Mouse (Mus musculus): Measurements from ENCODE around the gene Bcas1. TPM values are rescaled to one million over a fixed set of nuclear protein-coding genes. Genes with fewer than 3 reads are reported as not detected.
A peak's percentile ranks its signal among the peaks of the same experiment; 100 is the strongest.

Bcas1 gene
- polyA plus RNA-seq, 1 experiment: 0.63 TPM

GRCm38 (mm10) chr2:170400666-170401065, 27.0 kb downstream of the Bcas1 start:
- no peak overlapping the region for H3K4me3 ChIP-seq (ENCODE audit: insufficient read depth, low read depth, low read length)
- no peaks in the 10 kb centered on the region for H3K4me1 ChIP-seq (ENCODE audit: control insufficient read depth, insufficient read depth, insufficient read length, low read length)
- H3K27ac ChIP-seq (replicated peaks; ENCODE audit: low read depth, low read length): no peak overlapping the region

DNA sequence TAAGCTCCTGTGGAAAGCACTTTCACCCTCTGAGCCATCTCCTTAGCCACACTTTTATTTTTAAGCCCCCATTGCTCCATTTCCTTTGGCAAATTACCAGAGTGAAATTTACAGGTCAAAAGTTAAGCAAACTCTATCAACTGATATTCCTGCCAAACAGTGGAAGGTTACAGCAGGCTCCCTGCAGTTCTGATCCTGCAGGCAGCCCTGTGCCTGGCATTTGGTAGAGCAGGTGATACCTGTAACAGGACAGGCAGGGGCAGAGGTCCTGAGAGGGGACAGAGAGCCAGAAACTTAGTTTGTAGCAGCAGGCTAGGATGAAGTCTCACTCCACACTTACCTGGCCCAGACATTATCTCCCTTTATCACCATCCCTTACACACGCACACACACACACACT, 35.7 kb downstream of the Bcas1 start:
- Histone ChIP-seq H3K4me1 (ENCODE audit: control insufficient read depth, insufficient read depth, insufficient read length, low read length) (peaks cover 14% of the 10 kb centered on the region), H3K4me3 (ENCODE audit: insufficient read depth, low read depth, low read length) (no peak overlapping the region), H3K27ac (replicated peaks; ENCODE audit: low read depth, low read length) (no peak overlapping the region)

- Histone ChIP-seq H3K27ac (replicated peaks; ENCODE audit: low read depth, low read length) (no peak overlapping the region), H3K4me3 (ENCODE audit: insufficient read depth, low read depth, low read length) (no peak overlapping the region), H3K4me1 (ENCODE audit: control insufficient read depth, insufficient read depth, insufficient read length, low read length) (peaks cover 14% of the 10 kb centered on the region)
Observed at GRCm38 (mm10) chr2:170388320-170388719, 39.3 kb downstream of the Bcas1 start.

- H3K4me3 ChIP-seq (ENCODE audit: insufficient read depth, low read depth, low read length): no peak overlapping the region
- H3K4me1 ChIP-seq (ENCODE audit: control insufficient read depth, insufficient read depth, insufficient read length, low read length): peaks cover 8% of the 10 kb centered on the region; the same call in 1 of the 2 replicates
- no peak overlapping the region for H3K27ac ChIP-seq (replicated peaks; ENCODE audit: low read depth, low read length)
Observed at GRCm38 (mm10) chr2:170385556-170385955, 42.1 kb downstream of the Bcas1 start.

- peaks cover 8% of the 10 kb centered on the region; the same call in 1 of the 2 replicates for H3K4me1 ChIP-seq (ENCODE audit: control insufficient read depth, insufficient read depth, insufficient read length, low read length)
- no peak overlapping the region for H3K27ac ChIP-seq (replicated peaks; ENCODE audit: low read depth, low read length)
- no peak overlapping the region for H3K4me3 ChIP-seq (ENCODE audit: insufficient read depth, low read depth, low read length)
Observed at GRCm38 (mm10) chr2:170384770-170385169, 42.9 kb downstream of the Bcas1 start.

GRCm38 (mm10) chr2:170373391-170373790, 54.3 kb downstream of the Bcas1 start:
- Histone ChIP-seq H3K27ac (replicated peaks; ENCODE audit: low read depth, low read length) (no peak overlapping the region), H3K4me1 (ENCODE audit: control insufficient read depth, insufficient read depth, insufficient read length, low read length) (no peaks in the 10 kb centered on the region), H3K4me3 (ENCODE audit: insufficient read depth, low read depth, low read length) (no peak overlapping the region)

GRCm38 (mm10) chr2:170365676-170366075, 62.0 kb downstream of the Bcas1 start:
- Histone ChIP-seq H3K4me3 (ENCODE audit: insufficient read depth, low read depth, low read length) (no peak overlapping the region), H3K4me1 (ENCODE audit: control insufficient read depth, insufficient read depth, insufficient read length, low read length) (peaks cover 2% of the 10 kb centered on the region; the same call in 1 of the 2 replicates), H3K27ac (replicated peaks; ENCODE audit: low read depth, low read length) (no peak overlapping the region)

GRCm38 (mm10) chr2:170365271-170365670, 62.4 kb downstream of the Bcas1 start:
- Histone ChIP-seq H3K4me3 (ENCODE audit: insufficient read depth, low read depth, low read length) (no peak overlapping the region), H3K27ac (replicated peaks; ENCODE audit: low read depth, low read length) (no peak overlapping the region), H3K4me1 (ENCODE audit: control insufficient read depth, insufficient read depth, insufficient read length, low read length) (peaks cover 2% of the 10 kb centered on the region; the same call in 1 of the 2 replicates)

DNA sequence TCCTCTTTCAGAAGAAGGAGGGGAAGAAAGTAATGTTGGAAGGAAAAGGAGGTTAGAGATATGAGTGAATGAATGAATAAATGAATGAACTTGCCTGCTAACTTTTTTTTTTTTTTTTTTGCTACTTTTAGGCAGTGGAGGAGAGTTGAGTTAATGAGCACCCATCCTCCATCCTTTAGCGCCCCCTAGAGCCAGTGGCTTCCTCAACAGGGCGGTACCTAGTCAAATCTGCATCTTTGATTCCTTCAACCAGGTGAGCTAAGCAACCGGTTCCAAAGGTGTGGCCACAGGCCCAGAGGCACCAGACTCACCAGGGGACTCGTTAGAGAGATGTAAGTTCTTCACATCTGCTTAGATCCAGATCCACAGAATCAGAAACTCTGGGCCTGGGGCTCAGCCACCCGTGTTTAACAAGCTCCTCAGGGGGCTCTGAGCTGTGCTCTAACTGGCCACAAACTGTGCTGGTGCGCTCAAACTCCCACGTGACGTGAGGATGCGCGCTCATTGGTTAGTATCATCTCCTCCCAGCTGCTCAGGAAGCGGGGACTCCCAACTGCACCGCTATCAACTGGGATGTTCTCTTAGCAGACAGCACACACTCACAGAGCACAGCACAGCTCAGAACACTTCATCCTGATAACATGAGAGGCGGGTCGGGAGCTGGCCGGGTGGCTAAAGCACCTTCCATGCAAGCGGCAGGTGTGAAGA, 70.8 kb downstream of the Bcas1 start:
- no peak overlapping the region for H3K4me3 ChIP-seq (ENCODE audit: insufficient read depth, low read depth, low read length)
- no peak overlapping the region for H3K27ac ChIP-seq (replicated peaks; ENCODE audit: low read depth, low read length)
- H3K4me1 ChIP-seq (ENCODE audit: control insufficient read depth, insufficient read depth, insufficient read length, low read length): no peaks in the 10 kb centered on the region

DNA sequence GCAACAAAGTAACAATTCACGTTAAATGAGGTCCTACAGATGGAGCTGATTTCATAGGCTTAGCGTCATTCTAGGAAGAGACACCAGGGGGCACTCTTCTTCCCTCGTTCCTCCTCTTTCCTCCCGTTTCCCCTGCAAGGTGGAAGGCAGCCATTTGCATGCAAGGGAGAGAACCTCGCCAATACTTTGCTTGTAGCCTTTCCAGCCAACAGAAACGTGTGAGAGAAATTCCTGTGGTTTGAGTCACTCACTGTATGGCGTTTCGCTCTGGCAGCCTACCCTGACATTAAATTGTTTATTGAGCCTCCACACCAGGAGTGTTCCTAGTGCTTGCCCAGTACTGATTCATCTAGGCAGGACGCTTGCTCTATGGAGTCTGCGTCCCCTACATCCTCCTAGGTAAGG, 72.7 kb downstream of the Bcas1 start:
- Histone ChIP-seq H3K4me3 (ENCODE audit: insufficient read depth, low read depth, low read length) (no peak overlapping the region), H3K4me1 (ENCODE audit: control insufficient read depth, insufficient read depth, insufficient read length, low read length) (no peaks in the 10 kb centered on the region), H3K27ac (replicated peaks; ENCODE audit: low read depth, low read length) (no peak overlapping the region)

DNA sequence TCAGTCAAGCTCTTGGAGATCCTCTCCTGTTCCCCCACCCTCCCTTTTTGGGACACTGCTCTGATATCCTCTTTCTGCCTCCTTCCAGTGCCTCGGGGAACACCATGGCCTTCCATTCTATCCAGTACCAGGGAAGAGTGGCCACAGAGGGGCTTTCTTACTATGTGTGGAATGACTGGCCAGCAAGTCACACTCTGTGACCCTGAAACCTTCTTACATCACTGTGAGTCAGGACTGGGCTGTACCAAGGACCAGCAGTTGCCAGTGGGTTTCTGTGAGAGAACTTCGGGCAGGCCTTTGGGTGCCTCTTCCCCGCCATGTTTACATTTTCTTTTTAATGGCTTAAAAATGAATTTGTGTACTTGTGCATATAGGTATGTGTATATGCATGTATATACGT, 75.4 kb downstream of the Bcas1 start:
- Histone ChIP-seq H3K4me3 (ENCODE audit: insufficient read depth, low read depth, low read length) (no peak overlapping the region), H3K4me1 (ENCODE audit: control insufficient read depth, insufficient read depth, insufficient read length, low read length) (no peaks in the 10 kb centered on the region), H3K27ac (replicated peaks; ENCODE audit: low read depth, low read length) (no peak overlapping the region)

DNA sequence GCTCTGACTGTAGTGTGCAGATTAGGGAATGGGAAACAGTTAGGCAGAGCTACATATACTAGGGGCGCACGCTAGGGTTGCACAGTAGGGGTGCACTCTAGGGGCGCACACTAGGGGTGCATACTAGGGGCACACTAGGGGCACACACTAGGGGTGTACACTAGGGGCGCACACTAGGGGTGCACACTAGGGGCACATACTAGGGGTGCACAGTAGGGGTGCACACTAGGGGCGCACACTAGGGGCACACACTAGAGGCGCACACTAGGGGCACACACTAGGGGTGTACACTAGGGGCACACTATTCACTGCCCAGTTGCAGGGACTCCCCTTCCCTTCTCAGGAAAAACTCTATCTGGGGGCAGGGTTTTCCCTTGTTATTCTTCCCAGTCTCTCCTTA, 75.8 kb downstream of the Bcas1 start:
- Histone ChIP-seq H3K27ac (replicated peaks; ENCODE audit: low read depth, low read length) (no peak overlapping the region), H3K4me1 (ENCODE audit: control insufficient read depth, insufficient read depth, insufficient read length, low read length) (no peaks in the 10 kb centered on the region), H3K4me3 (ENCODE audit: insufficient read depth, low read depth, low read length) (no peak overlapping the region)

- Histone ChIP-seq H3K27ac (replicated peaks; ENCODE audit: low read depth, low read length) (no peak overlapping the region), H3K4me1 (ENCODE audit: control insufficient read depth, insufficient read depth, insufficient read length, low read length) (peaks cover 4% of the 10 kb centered on the region), H3K4me3 (ENCODE audit: insufficient read depth, low read depth, low read length) (no peak overlapping the region)
Observed at GRCm38 (mm10) chr2:170349784-170350183, 77.9 kb downstream of the Bcas1 start.

- Histone ChIP-seq H3K27ac (replicated peaks; ENCODE audit: low read depth, low read length) (0 out of 2 replicates have a peak overlapping the region, but pooled peaks have one; percentile 2), H3K4me1 (ENCODE audit: control insufficient read depth, insufficient read depth, insufficient read length, low read length) (peaks cover 6% of the 10 kb centered on the region), H3K4me3 (ENCODE audit: insufficient read depth, low read depth, low read length) (no peak overlapping the region)
Observed at GRCm38 (mm10) chr2:170349096-170349495, 78.5 kb downstream of the Bcas1 start.

GRCm38 (mm10) chr2:170347131-170347765, 80.4 kb downstream of the Bcas1 start:
- H3K4me1 ChIP-seq (ENCODE audit: control insufficient read depth, insufficient read depth, insufficient read length, low read length): peaks cover 6% of the 10 kb centered on the region
- H3K27ac ChIP-seq (replicated peaks; ENCODE audit: low read depth, low read length): no peak overlapping the region
- H3K4me3 ChIP-seq (ENCODE audit: insufficient read depth, low read depth, low read length): no peak overlapping the region

- Histone ChIP-seq H3K4me1 (ENCODE audit: control insufficient read depth, insufficient read depth, insufficient read length, low read length) (peaks cover 6% of the 10 kb centered on the region), H3K27ac (replicated peaks; ENCODE audit: low read depth, low read length) (peak overlapping the region; percentile 70), H3K4me3 (ENCODE audit: insufficient read depth, low read depth, low read length) (no peak overlapping the region)
Observed at GRCm38 (mm10) chr2:170345410-170345793, 82.2 kb downstream of the Bcas1 start.

All from brown adipose tissue, adult 24 weeks (tissue).